Mouse (Mus musculus) gastrocnemius, adult 2 months (tissue): Measurements from ENCODE around the gene Prss41. TPM values are rescaled to one million over a fixed set of nuclear protein-coding genes. Genes with fewer than 3 reads are reported as not detected.

Experiments used
- DNase-seq: peaks from one replicate; pipeline ENCODE4 v3.0.0; 2022
- H3K27ac ChIP-seq: fragments of 200-600 bp; 2 replicates; pipeline ENCODE4 v1.8.1; 2022; ENCODE audit warnings: mild to moderate bottlenecking
- H3K4me3 ChIP-seq: fragments of 200-600 bp; 2 replicates; pipeline ENCODE4 v1.8.1; 2022; ENCODE audit warnings: mild to moderate bottlenecking, moderate library complexity
- CTCF ChIP-seq: fragments of 200-600 bp; IDR thresholded peaks from 2 replicates; pipeline ENCODE4 v1.8.1; 2022; ENCODE audit warnings: antibody characterized with exemption, mild to moderate bottlenecking, moderate library complexity
- intact Hi-C: fragments of 180-260 bp; cut with DNase I; formaldehyde crosslinking; loops from one replicate; pipeline ENCODE4 v1.15.1; 2025
- total RNA-seq, 2 experiments: library from RNA; stranded (reverse); gene quantifications; 2 replicates each; pipeline ENCODE4 v1.2.3; 2021

Prss41 gene
- total RNA-seq, 2 experiments from 2014 or later = not detected

DNA sequence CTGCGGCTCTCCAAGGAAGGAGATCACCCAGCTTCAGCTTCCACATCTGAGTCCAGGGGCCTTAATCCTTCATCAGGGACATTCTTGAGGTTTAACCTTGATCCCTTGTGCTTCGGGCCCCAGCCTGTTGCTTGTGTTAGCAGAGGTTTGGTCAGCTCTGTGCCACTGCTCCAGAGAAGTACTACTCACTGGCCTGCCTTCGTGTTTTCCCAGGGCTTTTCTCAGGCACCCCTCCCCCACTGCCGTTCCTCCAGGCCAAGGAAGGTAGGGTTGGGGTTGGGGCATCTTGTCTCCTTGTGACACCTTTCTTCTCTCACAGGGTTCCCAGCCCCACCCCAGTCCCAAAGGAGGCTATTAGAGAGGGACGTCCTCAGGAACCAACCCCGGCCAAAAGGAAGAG, 21.9 kb downstream of the Prss41 start:
- Histone ChIP-seq H3K4me3 (no peak overlapping the region), H3K27ac (no peak overlapping the region)
- no peak for TF ChIP-seq CTCF
- no peak for DNase-seq
- intact Hi-C loops = no loop called here

DNA sequence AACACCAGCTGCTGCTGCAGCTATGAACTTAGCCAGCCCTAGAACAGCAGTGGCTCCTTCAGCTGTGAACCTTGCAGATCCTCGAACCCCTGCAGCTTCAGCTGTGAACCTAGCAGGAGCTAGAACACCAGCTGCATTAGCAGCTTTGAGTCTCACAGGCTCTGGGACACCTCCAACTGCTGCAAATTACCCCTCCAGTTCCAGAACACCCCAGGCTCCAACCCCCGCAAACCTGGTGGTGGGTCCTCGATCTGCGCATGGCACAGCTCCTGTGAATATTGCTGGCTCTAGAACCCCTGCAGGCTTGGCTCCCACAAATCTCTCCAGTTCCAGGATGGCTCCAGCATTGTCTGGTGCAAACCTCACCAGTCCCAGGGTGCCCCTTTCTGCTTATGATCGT, 23.2 kb downstream of the Prss41 start:
- no peak overlapping the region for H3K4me3 ChIP-seq
- intact Hi-C loops = no loop called here
- H3K27ac ChIP-seq = no peak overlapping the region
- no peak for TF ChIP-seq CTCF
- DNase-seq = no peak

DNA sequence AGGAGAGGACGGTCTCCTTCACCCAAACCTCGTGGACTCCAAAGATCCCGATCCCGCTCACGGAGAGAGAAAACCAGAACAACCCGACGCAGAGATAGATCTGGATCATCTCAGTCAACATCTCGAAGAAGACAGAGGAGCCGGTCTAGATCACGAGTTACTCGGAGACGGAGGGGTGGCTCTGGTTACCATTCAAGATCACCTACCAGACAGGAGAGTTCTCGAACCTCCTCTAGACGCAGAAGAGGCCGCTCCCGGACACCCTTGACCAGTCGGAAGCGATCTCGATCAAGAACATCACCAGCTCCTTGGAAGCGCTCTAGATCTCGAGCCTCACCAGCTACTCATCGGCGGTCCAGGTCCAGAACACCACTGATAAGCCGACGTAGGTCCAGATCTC, 24.7 kb downstream of the Prss41 start:
- no peak for TF ChIP-seq CTCF
- DNase-seq = peak; percentile 27
- intact Hi-C loops = no loop called here
- no peak overlapping the region for H3K4me3 ChIP-seq
- H3K27ac ChIP-seq = no peak overlapping the region

DNA sequence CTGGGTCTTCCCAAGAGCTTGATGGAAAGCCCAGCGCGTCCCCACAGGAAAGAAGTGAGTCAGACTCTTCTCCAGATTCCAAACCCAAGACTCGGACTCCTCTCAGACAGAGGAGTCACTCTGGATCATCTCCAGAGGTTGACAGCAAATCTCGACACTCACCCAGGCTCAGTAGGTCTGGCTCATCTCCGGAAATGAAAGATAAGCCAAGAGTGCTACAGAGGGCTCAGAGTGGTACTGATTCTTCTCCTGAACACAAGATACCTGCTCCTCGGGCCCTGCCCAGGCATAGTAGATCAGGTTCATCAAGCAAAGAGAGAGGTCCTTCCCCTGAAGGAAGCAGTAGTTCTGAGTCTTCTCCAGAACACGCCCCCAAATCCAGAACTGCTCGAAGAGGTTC, 25.4 kb downstream of the Prss41 start:
- no peak for DNase-seq
- intact Hi-C loops = no loop called here
- Histone ChIP-seq H3K27ac (no peak overlapping the region), H3K4me3 (no peak overlapping the region)
- no peak for TF ChIP-seq CTCF

DNA sequence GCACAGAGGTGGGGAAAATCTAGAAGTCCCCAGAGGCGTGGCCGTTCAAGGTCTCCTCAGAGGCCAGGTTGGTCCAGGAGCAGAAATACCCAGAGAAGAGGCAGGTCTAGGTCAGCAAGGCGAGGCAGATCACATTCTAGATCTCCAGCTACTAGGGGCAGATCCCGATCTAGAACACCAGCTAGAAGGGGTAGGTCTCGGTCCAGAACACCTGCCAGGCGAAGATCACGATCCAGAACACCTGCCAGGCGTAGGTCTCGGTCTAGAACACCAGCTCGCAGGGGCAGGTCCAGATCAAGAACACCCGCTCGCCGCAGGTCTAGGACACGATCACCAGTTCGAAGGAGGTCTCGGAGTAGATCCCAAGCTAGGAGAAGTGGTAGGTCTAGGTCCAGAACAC, 28.3 kb downstream of the Prss41 start:
- no peak for DNase-seq
- H3K4me3 ChIP-seq = no peak overlapping the region
- no peak overlapping the region for H3K27ac ChIP-seq
- TF ChIP-seq CTCF = no peak
- intact Hi-C loops = no loop called here

DNA sequence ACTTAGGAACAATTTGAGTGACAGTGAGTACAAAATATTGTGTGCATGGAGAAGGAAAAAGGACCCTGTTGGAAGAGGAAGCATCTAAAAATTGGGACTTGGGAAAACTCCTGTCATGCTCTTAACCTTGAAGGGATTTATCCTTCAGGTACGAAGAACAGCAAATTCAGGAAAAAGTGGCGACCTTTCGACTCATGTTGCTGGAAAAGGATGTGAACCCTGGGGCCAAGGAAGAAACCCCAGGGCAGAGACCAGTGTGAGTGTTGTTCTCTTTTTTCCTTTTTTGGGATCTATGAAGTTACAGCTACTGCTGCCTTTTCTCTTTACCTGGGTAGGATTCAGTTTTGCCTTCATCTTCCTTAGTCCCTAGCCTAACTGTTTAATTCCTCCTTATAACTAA, 36.1 kb downstream of the Prss41 start:
- TF ChIP-seq CTCF = no peak
- intact Hi-C loops = no loop called here
- no peak overlapping the region for H3K4me3 ChIP-seq
- DNase-seq = no peak
- no peak overlapping the region for H3K27ac ChIP-seq

DNA sequence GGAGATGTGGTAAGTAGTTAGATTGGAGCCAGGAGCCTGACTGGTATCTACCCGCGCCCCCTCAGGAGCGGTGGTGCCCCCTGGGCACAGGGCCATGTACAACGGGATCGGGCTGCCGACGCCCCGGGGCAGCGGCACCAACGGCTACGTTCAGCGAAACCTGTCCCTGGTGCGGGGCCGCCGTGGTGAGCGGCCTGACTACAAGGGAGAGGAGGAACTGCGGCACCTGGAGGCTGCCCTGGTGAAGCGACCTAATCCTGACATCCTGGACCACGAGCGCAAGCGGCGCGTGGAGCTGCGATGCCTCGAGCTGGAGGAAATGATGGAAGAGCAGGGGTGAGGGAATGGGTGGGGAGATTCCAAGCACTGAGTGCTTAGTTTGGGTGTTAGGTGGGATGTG, 37.1 kb downstream of the Prss41 start:
- peak overlapping the region; percentile 53 for H3K4me3 ChIP-seq
- TF ChIP-seq CTCF = peak; percentile 40
- DNase-seq = no peak
- H3K27ac ChIP-seq = peak overlapping the region; percentile 8; the same call in 1 of the 2 replicates
- intact Hi-C loops = no loop called here

DNA sequence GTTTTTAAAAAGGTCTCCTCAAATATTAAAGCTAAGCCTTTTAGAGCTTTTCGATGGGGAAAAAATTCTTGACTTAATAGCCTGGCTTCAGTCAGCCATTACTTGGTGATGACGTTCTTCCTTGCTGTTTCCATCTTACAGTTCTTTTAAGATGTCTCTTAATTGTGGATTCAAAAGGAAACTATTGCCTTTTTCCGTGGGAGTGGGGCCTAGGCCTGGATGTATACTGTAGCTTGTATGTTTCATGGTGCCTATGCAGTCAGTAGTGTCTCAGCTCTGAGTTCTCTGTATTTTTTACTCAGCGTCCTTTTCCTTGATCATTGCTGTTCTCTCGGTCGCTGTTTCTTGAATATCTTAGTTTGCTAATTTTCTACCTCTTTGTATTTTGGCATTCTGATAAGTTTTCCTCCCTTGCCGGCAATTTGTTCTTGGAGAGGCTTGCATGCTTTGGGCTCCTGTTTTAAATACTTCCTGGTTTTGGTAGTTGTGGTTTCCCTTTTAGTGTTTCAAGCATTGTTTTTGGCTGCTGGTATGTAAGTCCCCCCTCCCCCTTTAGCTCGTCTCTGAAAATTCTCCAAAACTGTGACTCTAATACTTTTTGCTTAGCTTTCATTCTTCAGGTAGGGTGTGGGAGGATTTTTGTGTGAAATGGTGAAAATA, 39.4 kb downstream of the Prss41 start:
- Histone ChIP-seq H3K27ac (peak overlapping the region; percentile 99), H3K4me3 (peak overlapping the region; percentile 100)
- intact Hi-C loops = no loop called here
- no peak for DNase-seq
- no peak for TF ChIP-seq CTCF

DNA sequence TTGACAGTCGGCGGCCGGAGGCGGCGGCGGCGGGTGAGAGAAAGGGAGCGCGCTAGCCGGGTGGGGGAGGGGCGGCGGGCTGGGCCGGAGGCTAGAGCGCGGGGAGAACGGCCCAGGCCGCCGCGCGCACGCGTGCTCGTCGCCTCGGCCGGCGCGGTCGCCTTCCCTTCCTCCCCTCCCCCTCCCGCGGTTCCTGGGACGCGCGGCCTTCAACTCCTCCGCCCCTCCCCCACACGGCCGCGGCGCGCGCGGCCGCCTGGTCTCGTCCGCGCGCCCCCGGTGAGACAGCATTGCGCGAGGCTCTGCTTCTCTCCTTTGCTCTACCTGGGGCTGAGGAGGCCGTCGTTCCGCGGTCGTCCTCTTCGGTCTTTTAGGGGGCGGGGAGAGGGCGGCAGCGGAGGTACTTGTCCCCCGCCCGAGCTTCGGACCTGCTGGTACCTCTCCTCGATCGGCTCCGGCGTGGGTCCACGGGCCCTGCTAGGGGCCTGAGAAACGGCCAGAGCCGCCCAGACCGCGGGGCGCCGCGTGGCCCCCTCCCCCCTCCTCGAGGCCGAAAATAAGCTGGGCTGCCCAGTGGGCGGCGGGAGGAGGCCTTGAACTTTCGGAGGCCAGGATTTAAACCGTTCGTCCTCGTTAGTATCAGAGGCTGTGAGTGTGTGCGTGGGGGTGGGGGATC, 40.5 kb downstream of the Prss41 start:
- intact Hi-C loops = loop anchor here (2.0 kb wide), 2 partner anchors 25 to 33 kb away; partner anchors contain the start of genes Elob and Flywch1
- DNase-seq = peak; percentile 88
- no peak for TF ChIP-seq CTCF
- Histone ChIP-seq H3K4me3 (peak overlapping the region; percentile 100), H3K27ac (peak overlapping the region; percentile 99)

DNA sequence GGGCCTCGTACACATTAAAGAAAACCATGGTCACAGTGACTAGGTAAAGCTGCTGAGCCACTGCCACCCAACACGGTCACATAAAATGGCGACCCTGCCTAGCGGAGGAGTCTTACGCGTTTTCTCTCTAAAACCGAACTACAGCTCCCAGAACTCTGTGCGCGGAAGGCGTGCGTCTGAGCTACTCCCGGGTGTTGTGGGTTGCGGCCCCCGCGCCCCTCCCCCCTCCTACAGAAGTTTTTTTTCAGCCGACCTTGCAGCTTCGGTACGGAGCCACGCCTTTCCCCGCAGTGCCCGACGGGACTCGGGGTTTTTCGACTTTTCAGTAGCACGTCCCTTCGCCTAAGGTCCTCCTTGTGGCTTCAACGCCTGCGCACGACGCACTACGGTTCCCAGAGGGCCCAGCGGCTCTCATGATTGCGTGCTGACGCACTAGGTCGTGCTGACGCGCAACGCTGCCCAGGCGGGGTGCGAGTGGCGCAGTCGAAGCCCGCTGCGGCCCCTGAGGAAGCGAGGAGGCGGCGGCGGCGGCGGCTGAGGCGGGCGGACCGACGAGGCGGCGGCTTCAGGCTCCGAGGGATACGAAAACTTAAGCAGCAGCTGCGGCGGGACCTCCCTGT, 41.1 kb downstream of the Prss41 start:
- Histone ChIP-seq H3K4me3 (peak overlapping the region; percentile 100), H3K27ac (peak overlapping the region; percentile 99)
- intact Hi-C loops = loop anchor here (2.0 kb wide), 2 partner anchors 26 to 32 kb away; partner anchors contain the start of genes Elob and Flywch1
- no peak for TF ChIP-seq CTCF
- peak; percentile 98 for DNase-seq

DNA sequence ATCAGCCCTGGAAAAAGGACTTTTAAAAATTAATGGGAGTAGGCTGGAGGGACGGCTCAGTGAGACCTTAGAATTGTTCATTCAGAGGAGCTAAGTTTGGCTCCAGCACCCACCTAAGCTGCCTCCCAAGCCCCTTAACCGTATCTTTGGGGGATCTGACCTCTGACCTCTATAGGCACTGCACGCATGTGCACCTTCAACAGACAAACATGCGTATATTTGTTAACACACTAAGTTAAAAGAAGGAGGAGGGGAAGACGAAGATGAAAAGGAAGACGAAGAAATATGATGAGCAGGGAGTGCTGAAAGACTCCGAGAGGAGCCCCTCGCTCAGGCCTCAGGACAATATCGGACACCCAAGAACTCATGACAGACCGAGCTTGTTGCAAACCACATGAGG, 42.3 kb downstream of the Prss41 start:
- Histone ChIP-seq H3K4me3 (no peak overlapping the region), H3K27ac (peak overlapping the region; percentile 99; the same call in 1 of the 2 replicates)
- no peak for DNase-seq
- intact Hi-C loops = loop anchor here (2.0 kb wide), 2 partner anchors 27 to 31 kb away; partner anchors contain the start of genes Elob and Flywch1
- TF ChIP-seq CTCF = no peak

DNA sequence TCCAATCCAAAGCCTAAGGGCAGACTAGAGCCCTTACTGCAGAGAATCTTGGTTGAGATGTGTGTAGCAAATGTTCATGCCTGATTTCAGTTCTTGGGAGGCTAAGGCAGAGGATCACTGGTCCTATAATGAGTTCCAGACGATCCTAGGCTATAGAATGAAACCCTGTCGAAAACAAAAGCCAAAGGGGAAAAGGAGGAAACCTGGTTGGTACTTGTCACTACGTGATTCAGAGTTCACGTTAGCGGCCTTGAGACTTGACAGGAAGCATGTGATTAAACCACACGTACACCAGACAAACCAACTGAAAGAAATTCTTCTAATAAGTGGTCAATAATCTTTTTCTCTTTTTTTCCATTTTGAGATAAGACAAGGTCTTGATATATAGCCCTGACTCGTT, 46.7 kb downstream of the Prss41 start:
- no peak for DNase-seq
- Histone ChIP-seq H3K4me3 (no peak overlapping the region), H3K27ac (no peak overlapping the region)
- intact Hi-C loops = no loop called here
- no peak for TF ChIP-seq CTCF

DNA sequence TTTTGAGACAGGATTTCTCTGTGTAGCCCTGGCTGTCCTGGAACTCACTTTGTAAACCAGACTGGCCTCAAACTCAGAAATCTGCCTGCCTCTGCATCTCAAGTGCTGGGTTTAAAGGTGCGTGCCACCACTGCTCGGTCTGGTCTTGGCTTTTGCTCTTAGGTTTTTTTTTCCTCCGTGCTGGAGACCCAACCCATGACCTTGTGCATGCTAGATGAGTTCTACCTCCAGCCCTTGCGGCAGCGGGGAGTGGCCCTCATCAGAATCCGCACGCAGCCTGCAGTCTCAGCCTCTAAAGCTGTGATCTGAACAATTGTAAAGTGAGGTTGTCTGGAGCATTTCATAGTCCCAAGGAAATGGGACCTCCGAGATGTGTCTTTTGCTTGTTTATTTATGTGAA, 48.6 kb downstream of the Prss41 start:
- DNase-seq = no peak
- intact Hi-C loops = no loop called here
- no peak overlapping the region for H3K27ac ChIP-seq
- no peak for TF ChIP-seq CTCF
- H3K4me3 ChIP-seq = no peak overlapping the region
